Mouse (Mus musculus): ENCODE results near the gene Marveld2.

DNA sequence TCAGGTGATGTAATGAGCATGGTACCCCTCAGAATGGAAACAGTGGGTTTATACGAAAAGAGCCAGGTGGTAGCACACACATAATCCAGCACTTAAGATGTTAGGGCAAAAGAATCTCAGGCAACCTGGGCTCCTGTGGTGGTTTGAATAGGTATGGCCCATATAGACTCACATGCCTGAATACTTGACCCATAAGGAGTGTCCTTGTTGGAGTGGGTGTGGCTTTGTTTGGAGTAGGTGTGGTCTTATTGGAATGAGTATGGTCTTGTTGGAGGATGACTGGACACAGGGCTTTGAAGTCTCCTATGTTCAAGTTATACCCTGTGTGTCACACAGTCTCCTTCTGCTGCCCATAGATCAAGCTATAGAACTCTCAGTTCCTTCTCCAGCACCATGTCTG is 48.4 kb downstream of the Marveld2 start:
- TF ChIP-seq GATA1 (IDR thresholded peaks at IDR 0.05; ENCODE audit: low read length) (no peak), TAL1 (IDR thresholded peaks at IDR 0.05; ENCODE audit: low read length) (no peak)

All from erythroblast, embryonic 14.5 days (primary cell).